Mouse (Mus musculus) bone marrow, adult 2 months (tissue): Measurements from ENCODE around the gene Hrc.

ENCODE experiments used
- CTCF ChIP-seq: fragments of 200-500 bp; IDR thresholded peaks from 2 replicates; pipeline ENCODE4 v1.5.1; 2011; ENCODE audit warnings: low read length, control low read depth; ENCODE audit not compliant: control insufficient read depth, insufficient read depth
- POLR2A ChIP-seq: fragments of 200-500 bp; IDR thresholded peaks from 2 replicates; pipeline ENCODE4 v1.6.1; 2011; ENCODE audit warnings: low read depth, mild to moderate bottlenecking, control low read depth, low read length, borderline replicate concordance; ENCODE audit not compliant: control insufficient read depth

DNA sequence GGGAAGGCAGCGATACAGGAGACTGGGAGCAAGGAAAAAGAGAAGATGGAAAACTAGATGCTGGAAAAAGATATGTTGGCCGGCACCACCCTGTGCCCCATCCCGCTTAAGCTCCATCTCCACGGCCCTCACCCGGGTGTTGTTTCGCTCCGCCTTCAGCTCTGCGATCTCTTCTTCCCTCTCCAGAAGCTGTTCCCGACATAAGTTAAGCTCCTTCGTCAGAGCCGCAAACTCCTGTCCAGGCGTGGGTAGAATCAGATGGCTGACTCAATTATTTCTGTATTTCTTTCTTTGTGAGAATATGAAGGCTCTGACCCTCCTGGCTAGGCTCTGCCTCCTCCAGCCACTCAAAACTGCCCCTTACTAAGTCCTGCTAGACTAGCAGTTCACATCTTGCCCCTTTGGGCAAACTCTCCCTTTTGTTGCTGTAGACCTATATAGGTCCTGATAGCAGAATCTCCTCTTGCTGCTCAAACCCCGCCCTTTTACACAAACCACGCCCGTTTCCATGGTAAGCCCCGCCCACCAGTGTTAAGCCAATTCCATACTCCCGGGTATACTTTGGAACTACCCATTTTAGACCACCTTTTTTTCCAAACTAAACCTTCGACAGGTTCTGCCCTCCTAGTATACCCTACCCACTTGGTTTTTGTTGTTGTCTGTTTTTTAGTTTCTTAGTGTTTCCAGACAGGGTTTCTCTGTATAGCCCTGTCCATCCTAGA is 25.5 kb downstream of the Hrc start:
- TF ChIP-seq POLR2A (no peak), CTCF (no peak)
